8 mouse cellular contexts compared by ENCODE assay signal in genomic region chr11:69123056-69123692, GRCm38 (mm10). TPM values are rescaled to one million over a fixed set of nuclear protein-coding genes. Genes with fewer than 3 reads are reported as not detected.
DNase-seq lines count a peak whose midpoint lies in the region; ATAC-seq and TF ChIP-seq lines count a peak whose summit lies in the region.

No protein-coding gene starts in this region.

- H3K36me3 ChIP-seq in hindbrain, embryonic 13.5 days, result no peaks in the 10 kb centered on the region

- DNase-seq in MN1 (ENCODE audit: low spot score), result peak; percentile 95
- peak; percentile 90 for DNase-seq in cerebellum, adult 2 months
- DNase-seq in forelimb bud, embryonic 11.5 days (ENCODE audit: low read depth, low spot score), result peak; percentile 91
- DNase-seq in layer of hippocampus, postnatal 14 days (ENCODE audit: low spot score in 2 of 2), result peak; percentile 96 to 97
- peak; percentile 94 for DNase-seq in lung, postnatal 10 days
- peak; percentile 96 for DNase-seq in retina, embryonic 14.5 days (ENCODE audit: low spot score)
- DNase-seq in thymus, postnatal 4 days, result peak; percentile 88

- H3K27me3 ChIP-seq in cerebellum, adult 2 months (ENCODE audit: control insufficient read depth, insufficient read depth, low read length), result no peaks in the 10 kb centered on the region
- H3K27me3 ChIP-seq in hindbrain, embryonic 13.5 days, result peaks cover 38% of the 10 kb centered on the region

- TF ChIP-seq CTCF in cerebellum, adult 2 months (IDR thresholded peaks at IDR 0.05; ENCODE audit: borderline replicate concordance, insufficient read depth, low read depth, low read length), result no peak; the same call in 1 of the 2 replicates

- TF ChIP-seq POLR2A in cerebellum, adult 2 months (IDR thresholded peaks at IDR 0.05; ENCODE audit: borderline replicate concordance, insufficient read depth, low read length), result no peak

- no peaks in the 10 kb centered on the region for H3K4me1 ChIP-seq in cerebellum, adult 2 months (ENCODE audit: control insufficient read depth, insufficient read depth, low read length)
- H3K4me1 ChIP-seq in hindbrain, embryonic 13.5 days (replicated peaks), result peaks cover 56% of the 10 kb centered on the region

- peak overlapping the region; percentile 84 for H3K4me3 ChIP-seq in cerebellum, adult 2 months (replicated peaks; ENCODE audit: insufficient read depth, low read depth, low read length)
- peak overlapping the region; percentile 76 for H3K4me3 ChIP-seq in hindbrain, embryonic 13.5 days

- peak; percentile 7; the same call in 1 of the 2 replicates for ATAC-seq in hindbrain, embryonic 13.5 days (ENCODE audit: low FRiP score)

- no peaks in the 10 kb centered on the region for H3K9me3 ChIP-seq in hindbrain, embryonic 13.5 days

- H3K9ac ChIP-seq in hindbrain, embryonic 13.5 days, result peak overlapping the region; percentile 80

- under 1% methylated on average over 29 of the region's 29 CpGs for WGBS in cerebellum, adult 2 months
- under 1% methylated on average over 29 of the region's 29 CpGs for WGBS in hindbrain, embryonic 13.5 days

- H3K4me2 ChIP-seq in hindbrain, embryonic 13.5 days, result peak overlapping the region; percentile 97

- no peak overlapping the region for H3K27ac ChIP-seq in cerebellum, adult 2 months (ENCODE audit: insufficient read depth, low read length)
- peak overlapping the region; percentile 66 for H3K27ac ChIP-seq in hindbrain, embryonic 13.5 days

RNA-seq across cellular contexts. Expression of gene 9130213A22Rik, which starts 0.8 kb away (rescaled TPM):
- 1.3 and 1.4 TPM in 2 replicates for polyA plus RNA-seq in cerebellum, adult 2 months (2012; rRNA removed)
- 0.13 and 0.25 TPM in 2 replicates for polyA plus RNA-seq in hindbrain, embryonic 13.5 days (2015; fragmentation: Nextera tagmentation; extraction: Ambion mirVana)
- total RNA-seq in layer of hippocampus, postnatal 14 days (2021), result under 1 TPM; 0.88 to 0.95 TPM

RNA-seq across cellular contexts. Expression of gene Aloxe3, which starts 2.5 kb away (rescaled TPM):
- polyA plus RNA-seq in cerebellum, adult 2 months (2012; rRNA removed), result 10.8 and 16.0 TPM in 2 replicates
- 0.71 and 1.3 TPM in 2 replicates for polyA plus RNA-seq in hindbrain, embryonic 13.5 days (2015; fragmentation: Nextera tagmentation; extraction: Ambion mirVana)
- 1 to 10 TPM; 2.9 to 5.7 TPM for total RNA-seq in layer of hippocampus, postnatal 14 days (2021)

RNA-seq across cellular contexts. Expression of gene Hes7, which starts 3.0 kb away (rescaled TPM):
- polyA plus RNA-seq in cerebellum, adult 2 months (2012; rRNA removed), result 0.44 and 0.59 TPM in 2 replicates
- 0.26 and 0.35 TPM in 2 replicates for polyA plus RNA-seq in hindbrain, embryonic 13.5 days (2015; fragmentation: Nextera tagmentation; extraction: Ambion mirVana)
- under 1 TPM; 0.46 to 0.62 TPM for total RNA-seq in layer of hippocampus, postnatal 14 days (2021)

RNA-seq across cellular contexts. Expression of gene Per1, which starts 28.2 kb away (rescaled TPM):
- polyA plus RNA-seq in cerebellum, adult 2 months (2012; rRNA removed), result 34.4 and 37.2 TPM in 2 replicates
- 7.4 and 9.4 TPM in 2 replicates for polyA plus RNA-seq in hindbrain, embryonic 13.5 days (2015; fragmentation: Nextera tagmentation; extraction: Ambion mirVana)
- 10 to 100 TPM; 84.4 to 86.8 TPM for total RNA-seq in layer of hippocampus, postnatal 14 days (2021)

RNA-seq across cellular contexts. Expression of gene Alox12b, which starts 33.6 kb away (rescaled TPM):
- polyA plus RNA-seq in cerebellum, adult 2 months (2012; rRNA removed), result 0.59 and 0.60 TPM in 2 replicates
- 0.29 and 0.31 TPM in 2 replicates for polyA plus RNA-seq in hindbrain, embryonic 13.5 days (2015; fragmentation: Nextera tagmentation; extraction: Ambion mirVana)
- under 1 TPM; 0.65 to 0.95 TPM for total RNA-seq in layer of hippocampus, postnatal 14 days (2021)
